Mouse (Mus musculus): ENCODE results near the gene Gm3476. TPM values are rescaled to one million over a fixed set of nuclear protein-coding genes. Genes with fewer than 3 reads are reported as not detected.
A peak's percentile ranks its signal among the peaks of the same experiment; 100 is the strongest.
"Not testable (repeated sequence)": the region's sequence is repeated elsewhere in the genome, so short reads cannot be mapped to it uniquely, and the experiment has no call there.

The Gm3476 gene
- not detected in 2 replicates for polyA plus RNA-seq (2012; ENCODE audit: insufficient read depth, low replicate concordance)

DNA sequence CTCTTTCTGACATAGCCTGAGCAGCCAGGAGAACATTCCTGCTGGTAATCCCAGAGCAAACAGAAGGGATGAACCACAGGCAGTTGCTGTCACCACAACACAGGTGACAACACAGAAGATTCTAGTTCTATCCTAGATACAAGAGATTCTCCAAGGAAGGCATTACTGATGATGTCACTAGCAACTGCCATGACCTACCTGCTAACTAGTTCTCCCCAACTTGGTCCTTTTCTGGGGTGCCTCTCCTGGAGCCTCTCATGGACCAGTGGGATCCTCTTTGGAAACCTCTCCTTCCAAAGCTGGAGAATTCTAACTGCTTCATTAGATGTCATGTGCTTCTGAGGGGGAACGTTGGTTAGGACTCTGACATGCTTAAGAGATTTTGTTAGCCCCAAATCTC lies at the start of gene Gm3476:
Gene Gm3476 (minus strand): TSS at position 101 of the 400 bp plus-strand sequence.
- not testable (repeated sequence) for H3K27me3 ChIP-seq (replicated peaks); H3K4me3 ChIP-seq (replicated peaks); H3K4me1 ChIP-seq; H3K36me3 ChIP-seq (replicated peaks; ENCODE audit: low read length); H3K9me3 ChIP-seq

GRCm38 (mm10) chr14:6163538-6163937 lies 37.9 kb upstream of the Gm3476 start:
- not testable (repeated sequence) for H3K36me3 ChIP-seq (replicated peaks; ENCODE audit: low read length); H3K27me3 ChIP-seq (replicated peaks)

GRCm38 (mm10) chr14:6161085-6161484 lies 35.5 kb upstream of the Gm3476 start:
- H3K4me1 ChIP-seq; H3K27me3 ChIP-seq (replicated peaks); H3K36me3 ChIP-seq (replicated peaks; ENCODE audit: low read length); H3K9me3 ChIP-seq; H3K4me3 ChIP-seq (replicated peaks): not testable (repeated sequence)

More at GRCm38 (mm10) chr14:6163538-6163937, 37.9 kb upstream of the Gm3476 start:
- not testable (repeated sequence) for H3K9me3 ChIP-seq; H3K4me1 ChIP-seq; H3K4me3 ChIP-seq (replicated peaks)

DNA sequence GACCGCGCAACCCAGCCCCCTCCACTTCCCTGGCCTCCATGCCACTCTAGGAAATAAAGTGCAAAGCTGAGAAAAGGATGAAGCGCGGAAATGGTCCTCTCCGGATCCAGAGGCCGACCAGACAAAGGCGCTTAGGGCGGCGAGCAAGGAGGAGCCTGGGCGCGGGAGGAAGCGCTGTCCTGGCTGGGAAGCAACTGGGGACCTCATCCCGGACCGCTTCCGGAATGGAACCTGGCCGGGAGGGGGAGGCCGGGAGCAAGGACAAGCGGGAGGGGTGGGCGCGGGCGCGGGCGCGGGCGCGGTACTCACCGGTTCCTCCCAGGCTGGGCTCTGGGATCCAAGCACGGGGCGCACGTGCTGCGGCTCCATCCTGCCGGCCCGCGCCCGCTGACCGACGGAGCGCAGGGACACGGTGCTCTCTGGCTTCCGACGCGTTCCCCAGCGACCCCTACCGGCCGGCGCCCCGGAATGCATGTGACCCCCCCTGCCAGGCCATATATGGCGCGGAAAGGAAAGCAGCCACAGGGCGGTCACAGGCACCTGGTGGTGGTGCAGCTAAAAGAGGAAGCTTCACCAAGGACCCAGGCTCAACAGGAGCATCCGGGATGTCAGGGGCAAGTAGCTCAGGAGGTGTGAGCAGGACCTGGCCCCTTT lies 17.2 kb downstream of the Gm3476 start, which contains the start of gene Gm3468:
Gene Gm3468 (minus strand): TSS at position 394 of the 654 bp plus-strand sequence.
- H3K9me3 ChIP-seq; H3K27me3 ChIP-seq (replicated peaks); H3K36me3 ChIP-seq (replicated peaks; ENCODE audit: low read length); H3K4me1 ChIP-seq: not testable (repeated sequence)
- H3K4me3 ChIP-seq (replicated peaks), result peak within 1 kb of the TSS; percentile 80

DNA sequence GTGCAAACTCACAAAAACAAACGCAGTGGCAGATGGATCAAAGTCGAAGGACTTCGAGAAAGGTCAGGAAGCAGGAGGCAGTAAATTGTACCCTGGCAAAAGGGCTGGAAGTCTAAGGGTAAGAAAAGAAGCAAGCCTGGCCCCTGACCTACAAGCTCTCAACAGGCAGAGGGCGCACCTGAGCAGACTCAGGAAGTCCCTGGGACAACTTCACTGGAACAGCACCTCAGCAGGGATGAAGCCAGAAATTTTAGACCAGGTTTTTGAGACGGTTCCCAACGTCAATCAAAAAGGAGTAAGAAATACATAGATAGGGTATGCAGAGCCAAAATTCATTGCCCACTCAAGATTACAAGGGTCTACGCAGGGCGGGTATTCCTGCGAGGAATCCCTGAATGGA lies 18.1 kb downstream of the Gm3476 start:
- H3K27me3 ChIP-seq (replicated peaks); H3K4me1 ChIP-seq: not testable (repeated sequence)

DNA sequence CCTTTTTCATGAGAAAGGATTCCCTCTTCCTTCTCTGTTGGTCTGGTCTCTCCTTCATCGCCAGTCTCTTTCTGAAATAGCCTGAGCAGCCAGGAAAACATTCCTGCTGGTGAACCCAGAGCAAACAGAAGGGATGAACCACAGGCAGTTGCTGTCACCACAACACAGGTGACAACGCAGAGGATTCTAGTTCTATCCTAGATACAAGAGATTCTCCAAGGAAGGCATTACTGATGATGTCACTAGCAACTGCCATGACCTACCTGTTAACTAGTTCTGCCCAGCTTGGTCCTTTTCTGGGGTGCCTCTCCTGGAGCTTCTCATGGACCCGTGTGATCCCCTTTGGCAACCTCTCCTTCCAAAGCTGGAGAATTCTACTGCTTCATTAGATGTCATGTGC lies 31.8 kb downstream of the Gm3476 start, which contains the start of gene Gm8206:
Gene Gm8206 (minus strand): TSS at position 101 of the 400 bp plus-strand sequence.
- not testable (repeated sequence) for H3K36me3 ChIP-seq (replicated peaks; ENCODE audit: low read length); H3K27me3 ChIP-seq (replicated peaks); H3K4me3 ChIP-seq (replicated peaks); H3K9me3 ChIP-seq; H3K4me1 ChIP-seq

More for the DNA sequence above, 18.1 kb downstream of the Gm3476 start:
- not testable (repeated sequence) for H3K9me3 ChIP-seq; H3K4me3 ChIP-seq (replicated peaks); H3K36me3 ChIP-seq (replicated peaks; ENCODE audit: low read length)

- not testable (repeated sequence) for H3K27me3 ChIP-seq (replicated peaks); H3K36me3 ChIP-seq (replicated peaks; ENCODE audit: low read length); H3K4me1 ChIP-seq; H3K9me3 ChIP-seq; H3K4me3 ChIP-seq (replicated peaks)
Measured at GRCm38 (mm10) chr14:6058167-6058566, 67.4 kb downstream of the Gm3476 start, which contains the start of gene Gm6337. TSS of gene Gm6337 (minus strand) at chr14:6058267.

Other genes with a start within 250 kb of the Gm3476 start
- gene Gm8237, start 245.4 kb downstream of the Gm3476 start, polyA plus RNA-seq (2012; ENCODE audit: insufficient read depth, low replicate concordance), result not detected in 2 replicates
- gene Gm3248, start 164.1 kb downstream of the Gm3476 start, polyA plus RNA-seq (2012; ENCODE audit: insufficient read depth, low replicate concordance), result not detected in 2 replicates
- not detected in 2 replicates for gene Gm3453, start 146.7 kb downstream of the Gm3476 start, polyA plus RNA-seq (2012; ENCODE audit: insufficient read depth, low replicate concordance)
- 0.97 TPM in 1 of 2 replicates, not detected in the other for gene Gm6337, start 67.5 kb downstream of the Gm3476 start, polyA plus RNA-seq (2012; ENCODE audit: insufficient read depth, low replicate concordance)
- not detected in 2 replicates for gene Gm8206, start 31.9 kb downstream of the Gm3476 start, polyA plus RNA-seq (2012; ENCODE audit: insufficient read depth, low replicate concordance)
- gene Gm3468, start 17.1 kb downstream of the Gm3476 start, polyA plus RNA-seq (2012; ENCODE audit: insufficient read depth, low replicate concordance), result not detected in 2 replicates
- gene Gm21560, start 93.5 kb upstream of the Gm3476 start, polyA plus RNA-seq (2012; ENCODE audit: insufficient read depth, low replicate concordance), result not detected in 2 replicates
- not detected in 2 replicates for gene Gm3411, start 161.4 kb upstream of the Gm3476 start, polyA plus RNA-seq (2012; ENCODE audit: insufficient read depth, low replicate concordance)
- gene Gm21103, start 179.0 kb upstream of the Gm3476 start, polyA plus RNA-seq (2012; ENCODE audit: insufficient read depth, low replicate concordance), result not detected in 2 replicates
- gene Gm3618, start 217.9 kb upstream of the Gm3476 start, polyA plus RNA-seq (2012; ENCODE audit: insufficient read depth, low replicate concordance), result not detected in 2 replicates

All from megakaryocyte, embryonic 14.5 days (primary cell).